Mouse (Mus musculus) midbrain, postnatal 0 days (tissue): ENCODE data around the gene Ky. TPM values are rescaled to one million over a fixed set of nuclear protein-coding genes. Genes with fewer than 3 reads are reported as not detected.

ENCODE experiments used
- ATAC-seq: fragments of 200-750 bp; cut with Nextera tagmentation; 2 replicates; pipeline ENCODE4 v1.8.0; 2017; ENCODE audit warnings: moderate number of reproducible peaks, mild to moderate bottlenecking, moderate TSS enrichment, moderate library complexity; ENCODE audit not compliant: low FRiP score
- DNase-seq: peaks from one replicate; pipeline ENCODE4 v3.0.0-alpha.2; 2015; ENCODE audit warnings: low spot score
- H3K27ac ChIP-seq: fragments of 300-500 bp; sonication (generic); 2 replicates; pipeline ENCODE4 v1.5.1; 2014; ENCODE audit warnings: low read depth, mild to moderate bottlenecking, low read length, mixed read lengths
- H3K27me3 ChIP-seq: fragments of 300-500 bp; sonication (generic); 2 replicates; pipeline ENCODE4 v1.6.1; 2014; ENCODE audit warnings: low read length, control low read depth, mixed read lengths; ENCODE audit not compliant: insufficient read depth
- H3K36me3 ChIP-seq: fragments of 300-500 bp; sonication (generic); 2 replicates; pipeline ENCODE4 v1.6.1; 2014; ENCODE audit warnings: low read length, control low read depth, mixed read lengths; ENCODE audit not compliant: insufficient read depth
- H3K4me1 ChIP-seq: fragments of 300-500 bp; sonication (generic); 2 replicates; pipeline ENCODE4 v1.6.1; 2014; ENCODE audit warnings: mild to moderate bottlenecking, control low read depth, antibody characterized with exemption, low read length, mixed read lengths; ENCODE audit not compliant: insufficient read depth
- H3K4me2 ChIP-seq: fragments of 300-500 bp; sonication (generic); 2 replicates; pipeline ENCODE4 v1.6.1; 2014; ENCODE audit warnings: low read depth, mild to moderate bottlenecking, low read length, mixed read lengths; ENCODE audit not compliant: poor library complexity, severe bottlenecking
- H3K4me3 ChIP-seq: fragments of 300-500 bp; sonication (generic); 2 replicates; pipeline ENCODE4 v1.5.1; 2014; ENCODE audit warnings: low read depth, mild to moderate bottlenecking, low read length, moderate library complexity
- H3K9ac ChIP-seq: fragments of 300-500 bp; sonication (generic); replicated peaks from 2 replicates; pipeline ENCODE4 v1.6.1; 2014; ENCODE audit warnings: mild to moderate bottlenecking, low read length, moderate library complexity, mixed read lengths; ENCODE audit not compliant: poor library complexity, severe bottlenecking
- H3K9me3 ChIP-seq: fragments of 300-500 bp; sonication (generic); 2 replicates; pipeline ENCODE4 v1.6.1; 2016; ENCODE audit warnings: low read length, control low read depth
- CTCF ChIP-seq: IDR thresholded peaks from 2 replicates; pipeline ENCODE4 v1.5.1; 2016; ENCODE audit warnings: antibody characterized with exemption, mild to moderate bottlenecking
- WGBS: fragments of 180-500 bp; shearing (Covaris S2); extraction: QIAGEN DNeasy Blood & Tissue Kit; methylation state at CpG from one replicate; pipeline ENCODE4 v1.1.7; 2014; 5-methylcytosine and 5-hydroxymethylcytosine counted together
- polyA plus RNA-seq: library from polyadenylated mRNA; unstranded; fragments of >200 nt; fragmentation: Nextera tagmentation; extraction: Ambion mirVana; gene quantifications from 2 replicates; pipeline ENCODE4 v1.2.1, GENCODE M21; 2015
- total RNA-seq: library from RNA; depleted of rRNA; stranded (reverse); fragments of >200 nt; gene quantifications from 2 replicates; pipeline ENCODE4 v1.2.3, GENCODE M21; 2014

The Ky gene
- total and polyA plus RNA-seq, 2 experiments from 2014 or later = 0.99 to 6.5 TPM

DNA sequence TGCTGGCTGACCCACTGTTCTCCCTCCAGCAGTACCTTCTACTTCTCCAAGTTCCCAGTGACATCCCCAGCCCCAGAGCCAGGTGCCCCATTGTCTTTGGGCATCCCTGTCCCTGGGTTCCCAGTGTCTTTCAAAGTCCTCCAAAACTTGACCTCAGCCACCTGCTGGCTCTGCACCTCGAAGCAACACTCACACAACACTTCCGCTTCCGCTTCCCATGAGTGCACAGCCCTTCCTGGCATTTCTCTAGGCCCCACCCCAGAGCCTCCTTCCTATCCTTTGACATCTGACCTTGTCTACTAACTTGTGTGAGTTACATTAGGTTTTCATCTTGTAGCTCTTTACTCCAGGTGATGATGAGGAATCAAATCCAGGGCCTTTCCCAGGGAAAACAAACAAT lies 23.5 kb downstream of the Ky start:
- DNase-seq (no peak), ATAC-seq (no peak)
- 81% methylated on average over 3 of the region's 3 CpGs for WGBS
- Histone ChIP-seq H3K9me3 (no peaks in the 10 kb centered on the region), H3K4me2 (no peak overlapping the region), H3K27ac (no peak overlapping the region), H3K36me3 (no peaks in the 10 kb centered on the region), H3K27me3 (no peaks in the 10 kb centered on the region), H3K4me3 (no peak overlapping the region), H3K9ac (no peak overlapping the region), H3K4me1 (no peaks in the 10 kb centered on the region)
- no peak for TF ChIP-seq CTCF

- Histone ChIP-seq H3K9me3 (no peaks in the 10 kb centered on the region), H3K9ac (no peak overlapping the region), H3K36me3 (no peaks in the 10 kb centered on the region), H3K27me3 (no peaks in the 10 kb centered on the region), H3K4me1 (no peaks in the 10 kb centered on the region), H3K4me3 (no peak overlapping the region), H3K4me2 (no peak overlapping the region), H3K27ac (no peak overlapping the region)
- no peak for TF ChIP-seq CTCF
- 53% methylated on average over 21 of the region's 21 CpGs for WGBS
- no peak for DNase-seq
- no peak for ATAC-seq
Observed at GRCm38 (mm10) chr9:102531051-102531892, 25.7 kb downstream of the Ky start.

DNA sequence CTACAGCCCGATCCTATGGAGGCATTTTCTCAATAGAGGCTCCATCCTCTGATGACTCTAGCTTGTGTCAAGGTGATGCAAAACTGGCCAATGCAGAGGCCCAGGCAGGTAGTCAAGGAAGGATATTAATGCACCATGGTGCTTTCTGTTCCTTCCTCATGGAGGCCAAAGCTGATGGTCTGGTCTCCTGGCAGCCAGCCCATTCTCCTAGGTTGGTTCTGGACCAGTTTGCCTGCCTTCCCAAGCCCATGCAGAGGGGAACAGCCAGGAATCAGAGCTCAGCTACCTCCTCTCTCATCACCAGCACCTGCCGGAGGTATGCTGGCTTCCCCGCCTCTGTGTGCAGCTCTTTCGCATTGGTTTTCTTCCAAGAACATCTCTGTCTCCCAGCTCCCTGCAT lies 31.4 kb downstream of the Ky start:
- ATAC-seq = no peak
- TF ChIP-seq CTCF = no peak
- H3K36me3 ChIP-seq = no peaks in the 10 kb centered on the region
- WGBS = 88% methylated on average over 4 of the region's 4 CpGs
- H3K27ac ChIP-seq = no peak overlapping the region
- no peak overlapping the region for H3K4me2 ChIP-seq
- H3K4me3 ChIP-seq = no peak overlapping the region
- no peak overlapping the region for H3K9ac ChIP-seq
- DNase-seq = no peak
- H3K27me3 ChIP-seq = no peaks in the 10 kb centered on the region
- H3K4me1 ChIP-seq = no peaks in the 10 kb centered on the region
- H3K9me3 ChIP-seq = no peaks in the 10 kb centered on the region

DNA sequence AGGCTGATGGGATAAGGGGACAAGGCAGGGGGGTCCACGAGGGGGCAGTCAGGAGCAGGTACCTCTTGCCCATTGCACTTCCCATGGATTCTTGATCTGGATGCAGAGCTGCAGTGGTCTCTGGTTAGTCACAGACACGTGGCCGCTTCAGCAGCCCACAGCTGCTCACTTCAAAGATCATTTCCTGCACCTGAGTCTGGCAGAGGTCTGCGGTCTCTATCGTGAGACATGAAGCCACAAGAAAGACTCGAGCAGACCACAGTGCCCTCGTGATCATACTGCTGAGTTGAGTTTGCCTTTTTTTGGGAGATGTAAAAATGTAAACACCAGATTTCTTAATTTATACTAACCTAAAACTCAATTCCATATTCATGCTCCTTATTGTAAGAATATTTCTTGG lies 34.1 kb downstream of the Ky start:
- WGBS = 75% methylated on average over 7 of the region's 7 CpGs
- no peak for ATAC-seq
- no peak overlapping the region for H3K4me2 ChIP-seq

GRCm38 (mm10) chr9:102541666-102542065 lies 36.1 kb downstream of the Ky start:
- no peaks in the 10 kb centered on the region for H3K36me3 ChIP-seq
- DNase-seq (no peak), ATAC-seq (no peak)
- H3K27ac ChIP-seq = no peak overlapping the region
- H3K4me1 ChIP-seq = peaks cover 17% of the 10 kb centered on the region
- H3K4me2 ChIP-seq = no peak overlapping the region
- WGBS = 95% methylated on average over 10 of the region's 10 CpGs
- H3K27me3 ChIP-seq = no peaks in the 10 kb centered on the region
- H3K9ac ChIP-seq = no peak overlapping the region
- TF ChIP-seq CTCF = no peak
- no peak overlapping the region for H3K4me3 ChIP-seq
- no peaks in the 10 kb centered on the region for H3K9me3 ChIP-seq

More for the DNA sequence above, 34.1 kb downstream of the Ky start:
- Histone ChIP-seq H3K36me3 (no peaks in the 10 kb centered on the region), H3K4me3 (no peak overlapping the region), H3K27ac (no peak overlapping the region), H3K9me3 (no peaks in the 10 kb centered on the region), H3K27me3 (no peaks in the 10 kb centered on the region), H3K9ac (no peak overlapping the region), H3K4me1 (peaks cover 13% of the 10 kb centered on the region)
- peak; percentile 8; the same call in 1 of the 2 replicates for TF ChIP-seq CTCF
- DNase-seq = no peak

- ATAC-seq (no peak), DNase-seq (no peak)
- Histone ChIP-seq H3K36me3 (no peaks in the 10 kb centered on the region), H3K9ac (no peak overlapping the region), H3K4me3 (no peak overlapping the region), H3K9me3 (no peaks in the 10 kb centered on the region), H3K4me1 (peaks cover 25% of the 10 kb centered on the region), H3K27me3 (no peaks in the 10 kb centered on the region), H3K27ac (no peak overlapping the region), H3K4me2 (no peak overlapping the region)
- WGBS = 78% methylated on average over 8 of the region's 8 CpGs
- no peak for TF ChIP-seq CTCF
Observed at GRCm38 (mm10) chr9:102542540-102542939, 37.0 kb downstream of the Ky start.
